Mouse (Mus musculus): ENCODE measurements at regions not wholly inside any gene's neighbourhood (a gene's known extent, or its start where the extent isn't known, plus 50 kb on each side); places are given as distances from the start of the nearest gene placed in this dataset.

DNA sequence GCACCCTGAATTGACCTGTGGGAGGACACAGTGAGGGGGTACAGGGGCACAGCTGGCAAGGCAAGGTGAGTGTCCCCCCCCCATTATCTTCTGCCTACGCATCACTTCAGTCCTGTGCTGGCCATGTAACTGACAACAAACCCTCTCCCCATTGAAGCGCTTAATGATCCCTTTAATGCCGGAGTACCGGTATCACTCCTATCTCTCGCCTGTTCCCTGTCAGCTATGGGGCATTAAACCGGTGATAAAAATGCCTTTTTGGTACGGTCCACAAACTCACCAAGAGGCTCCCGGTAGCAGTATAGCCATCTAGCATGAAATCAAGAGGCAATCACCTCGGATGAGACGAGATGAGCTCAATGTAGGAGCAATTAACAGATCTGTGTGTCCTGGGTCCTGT lies 62.8 kb upstream of the Fstl4 start:
- TF ChIP-seq EP300 (IDR thresholded peaks at IDR 0.05; ENCODE audit: low read depth), result no peak
- TF ChIP-seq CTCF (IDR thresholded peaks at IDR 0.05; ENCODE audit: low read depth), result no peak
